Mouse (Mus musculus): ENCODE measurements around the gene Lzts2. TPM values are rescaled to one million over a fixed set of nuclear protein-coding genes. Genes with fewer than 3 reads are reported as not detected.

Lzts2 gene
- polyA plus RNA-seq, 1 experiment from 2014 or later, result 69.5 TPM

DNA sequence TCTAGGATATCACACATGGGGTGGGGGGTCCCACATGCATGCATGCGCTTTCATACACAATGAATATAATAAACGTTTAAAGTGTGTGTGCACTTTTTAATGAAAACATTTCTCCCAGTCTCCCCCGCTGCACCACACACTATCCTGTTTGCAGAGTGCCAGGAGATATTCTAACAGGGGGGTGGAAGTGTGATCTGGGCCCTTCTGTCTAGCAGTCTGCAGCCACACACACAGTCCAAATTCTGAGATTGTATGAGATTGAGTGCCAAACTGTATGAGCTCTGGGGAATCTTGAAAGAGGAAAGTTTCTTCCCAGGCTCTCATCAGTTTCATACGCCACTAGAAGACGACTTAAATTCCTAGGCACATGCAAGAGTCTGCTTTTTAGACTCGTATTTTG lies 26.4 kb upstream of the Lzts2 start:
- Histone ChIP-seq H3K27ac (replicated peaks) (no peak overlapping the region), H3K36me3 (peaks cover 3% of the 10 kb centered on the region), H3K4me2 (replicated peaks) (no peak overlapping the region), H3K9me3 (no peaks in the 10 kb centered on the region), H3K4me1 (peaks cover 31% of the 10 kb centered on the region), H3K9ac (replicated peaks) (no peak overlapping the region), H3K4me3 (no peak overlapping the region), H3K27me3 (peaks cover 23% of the 10 kb centered on the region; the same call in 1 of the 2 replicates)
- no peak for ATAC-seq (ENCODE audit: low FRiP score, low read depth)
- WGBS, result 54% methylated on average over 6 of the region's 6 CpGs

DNA sequence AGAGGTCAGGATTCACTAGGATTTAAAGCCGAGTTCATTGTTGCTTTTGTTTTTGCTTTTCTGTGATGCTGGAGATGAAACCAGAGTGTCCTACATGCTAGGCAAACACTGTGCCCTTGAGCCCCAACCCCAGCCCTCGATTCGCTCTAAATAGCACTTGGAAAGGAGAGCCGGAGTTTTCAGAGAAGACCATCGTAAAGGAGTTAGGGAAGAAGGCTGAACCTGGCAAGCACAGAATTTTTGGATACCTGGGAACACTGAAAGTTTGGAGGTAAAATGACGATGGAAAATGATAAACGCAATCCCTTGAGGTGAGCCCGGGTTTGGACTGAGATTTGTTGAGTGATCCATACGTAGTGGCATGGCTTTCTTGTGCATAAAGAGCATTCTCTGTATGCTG lies 25.9 kb upstream of the Lzts2 start:
- no peak for ATAC-seq (ENCODE audit: low FRiP score, low read depth)
- WGBS, result 22% methylated on average over 9 of the region's 9 CpGs
- Histone ChIP-seq H3K4me3 (peak overlapping the region; percentile 70), H3K4me2 (replicated peaks) (peak overlapping the region; percentile 83), H3K27me3 (peaks cover 23% of the 10 kb centered on the region; the same call in 1 of the 2 replicates), H3K9me3 (no peaks in the 10 kb centered on the region), H3K9ac (replicated peaks) (peak overlapping the region; percentile 81), H3K4me1 (peaks cover 31% of the 10 kb centered on the region), H3K36me3 (peaks cover 7% of the 10 kb centered on the region), H3K27ac (replicated peaks) (peak overlapping the region; percentile 66)

DNA sequence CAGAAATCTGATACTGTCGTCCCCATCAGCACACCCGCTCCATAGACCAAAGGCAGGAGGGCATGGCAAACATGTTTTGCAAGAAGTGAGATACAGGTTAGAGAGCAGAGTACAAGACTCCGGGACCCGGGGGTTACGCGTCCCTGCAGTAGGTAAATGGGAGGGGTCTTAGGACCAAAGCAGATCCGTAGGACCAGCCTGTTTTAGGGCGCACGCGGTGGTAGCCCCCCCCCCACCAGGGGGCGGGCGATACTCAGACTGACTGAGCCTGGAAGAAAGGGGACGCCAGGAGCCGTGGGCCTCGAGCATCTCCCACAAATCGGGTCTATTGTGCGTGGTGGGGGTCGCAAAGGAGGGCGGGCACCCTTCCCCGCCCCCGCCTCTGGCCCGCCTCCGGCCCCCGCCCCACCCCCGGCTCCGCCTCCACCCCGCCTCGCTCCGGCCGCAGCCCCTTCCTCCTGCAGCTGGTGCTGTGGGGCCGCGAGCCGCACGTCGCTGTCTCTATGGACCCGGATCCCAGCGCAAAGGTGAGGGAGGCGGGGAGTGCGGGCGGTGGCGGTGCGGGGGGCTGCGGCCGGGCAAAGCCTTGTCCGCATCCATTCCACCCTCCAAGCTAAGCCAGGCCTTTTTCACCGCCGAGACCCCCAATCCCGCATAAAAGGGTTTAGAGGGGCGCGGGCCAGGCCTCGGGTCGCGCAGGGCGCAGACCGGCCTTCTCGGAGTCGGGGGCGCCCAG lies 25.2 kb upstream of the Lzts2 start, which contains the start of gene Sema4g:
Gene Sema4g, plus strand, starts transcription at position 271 of the 736 bp plus-strand sequence.
- peak within 1 kb of the TSS; percentile 66 for H3K27ac ChIP-seq (replicated peaks)
- H3K36me3 ChIP-seq, result peaks cover 12% of the 10 kb centered on the region
- H3K27me3 ChIP-seq, result peaks cover 23% of the 10 kb centered on the region; the same call in 1 of the 2 replicates
- no peaks in the 10 kb centered on the region for H3K9me3 ChIP-seq
- peaks cover 31% of the 10 kb centered on the region for H3K4me1 ChIP-seq
- under 1% methylated on average over 52 of the region's 58 CpGs for WGBS
- H3K9ac ChIP-seq (replicated peaks), result peak within 1 kb of the TSS; percentile 81
- H3K4me2 ChIP-seq (replicated peaks), result peak within 1 kb of the TSS; percentile 83
- peak within 1 kb of the TSS; percentile 70 for H3K4me3 ChIP-seq
- peak; percentile 85 for ATAC-seq (ENCODE audit: low FRiP score, low read depth)

DNA sequence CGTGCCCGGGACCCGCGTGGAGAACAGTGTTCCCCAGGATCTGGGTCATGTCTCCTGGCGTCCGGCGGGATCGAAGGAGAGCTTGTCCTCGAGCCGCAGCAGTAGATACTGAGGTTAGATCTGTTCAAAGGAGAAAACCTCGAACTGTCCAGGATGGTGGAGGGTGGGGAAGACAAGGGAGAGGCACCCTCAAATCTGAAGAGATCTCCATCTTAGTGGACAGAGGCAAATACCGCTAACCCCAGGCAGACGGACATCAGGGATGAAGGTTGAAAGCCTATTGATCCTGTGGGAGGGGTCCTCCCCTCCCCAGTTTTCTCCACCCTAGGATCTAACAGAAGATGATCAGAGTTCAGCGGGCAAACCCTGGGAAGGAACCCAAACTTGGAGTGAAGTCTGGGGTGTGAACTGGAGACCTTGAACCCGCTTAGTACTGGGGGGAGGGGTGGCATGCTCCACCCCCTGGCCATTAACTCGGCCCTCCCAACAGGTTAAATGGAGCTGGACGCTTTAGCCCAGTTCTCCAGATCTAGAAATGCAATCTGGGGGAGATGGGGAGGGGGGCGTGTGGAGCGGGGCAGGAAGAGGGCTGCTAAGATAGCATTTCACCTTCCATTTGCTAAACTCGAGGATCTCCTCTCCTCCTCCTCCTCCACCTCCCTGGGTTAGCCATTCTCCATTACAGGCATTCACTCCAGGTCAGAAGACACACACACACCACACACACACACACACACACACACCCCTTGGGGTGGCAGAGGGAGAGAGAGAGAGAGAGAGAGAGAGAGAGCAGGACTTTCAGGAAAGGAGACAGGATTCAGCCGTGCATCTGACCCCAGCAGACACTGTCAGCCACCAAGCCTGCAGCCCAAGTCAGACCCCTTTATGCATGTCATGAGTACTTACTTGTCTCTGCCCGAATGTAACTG lies 24.4 kb upstream of the Lzts2 start:
- peaks cover 12% of the 10 kb centered on the region for H3K36me3 ChIP-seq
- peak overlapping the region; percentile 83 for H3K4me2 ChIP-seq (replicated peaks)
- peak overlapping the region; percentile 66 for H3K27ac ChIP-seq (replicated peaks)
- H3K4me3 ChIP-seq, result peak overlapping the region; percentile 70
- no peaks in the 10 kb centered on the region for H3K9me3 ChIP-seq
- 5% methylated on average over 22 of the region's 22 CpGs for WGBS
- H3K27me3 ChIP-seq, result peaks cover 23% of the 10 kb centered on the region; the same call in 1 of the 2 replicates
- peak overlapping the region; percentile 81 for H3K9ac ChIP-seq (replicated peaks)
- H3K4me1 ChIP-seq, result peaks cover 31% of the 10 kb centered on the region
- peak; percentile 55; the same call in 1 of the 2 replicates for ATAC-seq (ENCODE audit: low FRiP score, low read depth)

DNA sequence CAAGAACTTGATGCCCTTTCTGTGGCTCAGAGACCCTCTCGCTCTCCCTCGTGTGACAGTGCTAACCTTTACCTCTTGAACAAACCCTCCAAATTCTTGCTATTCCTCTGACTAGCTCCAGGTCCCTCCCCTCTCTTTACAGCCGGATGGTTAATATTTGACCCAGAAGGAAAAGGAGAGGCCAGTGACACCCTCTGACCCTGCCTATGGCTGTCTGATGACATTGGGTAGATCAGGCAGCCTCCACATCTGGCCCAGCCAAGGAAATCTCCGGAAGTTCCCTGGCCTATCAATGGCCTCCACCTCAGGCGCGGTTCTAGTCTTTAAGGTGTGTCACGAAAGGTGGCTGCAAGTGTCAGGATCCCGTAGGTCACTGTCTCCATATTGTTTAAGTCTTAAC lies 23.2 kb upstream of the Lzts2 start:
- Histone ChIP-seq H3K36me3 (peaks cover 12% of the 10 kb centered on the region), H3K27me3 (peaks cover 20% of the 10 kb centered on the region; the same call in 1 of the 2 replicates), H3K4me3 (no peak overlapping the region), H3K4me1 (peaks cover 31% of the 10 kb centered on the region), H3K27ac (replicated peaks) (no peak overlapping the region), H3K9ac (replicated peaks) (0 out of 2 replicates have a peak overlapping the region, but pooled peaks have one; percentile 0), H3K4me2 (replicated peaks) (peak overlapping the region; percentile 83; the same call in 1 of the 2 replicates), H3K9me3 (no peaks in the 10 kb centered on the region)
- WGBS, result 88% methylated on average over 8 of the region's 8 CpGs
- ATAC-seq (ENCODE audit: low FRiP score, low read depth), result no peak

DNA sequence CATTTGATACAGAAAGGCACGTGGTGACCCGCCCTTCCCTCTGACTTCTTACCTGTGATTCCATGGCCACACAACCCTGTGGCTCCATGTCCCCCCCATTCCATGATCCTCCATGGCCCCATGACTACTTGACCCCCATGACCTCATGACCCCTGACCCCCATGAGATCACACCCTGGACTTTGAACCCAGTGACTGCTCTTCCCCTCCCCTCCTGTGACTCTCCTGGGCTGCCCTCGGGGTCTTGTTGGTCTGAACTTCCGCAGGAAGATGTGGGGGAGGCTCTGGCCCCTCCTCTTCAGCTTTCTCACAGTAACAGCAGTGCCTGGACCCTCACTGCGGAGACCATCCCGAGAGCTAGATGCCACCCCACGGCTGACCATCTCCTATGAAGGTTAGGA lies 22.0 kb upstream of the Lzts2 start:
- no peak overlapping the region for H3K4me2 ChIP-seq (replicated peaks)
- peaks cover 31% of the 10 kb centered on the region for H3K4me1 ChIP-seq
- 68% methylated on average over 7 of the region's 7 CpGs for WGBS
- H3K4me3 ChIP-seq, result no peak overlapping the region
- no peak for ATAC-seq (ENCODE audit: low FRiP score, low read depth)
- H3K9ac ChIP-seq (replicated peaks), result no peak overlapping the region
- no peaks in the 10 kb centered on the region for H3K9me3 ChIP-seq
- H3K36me3 ChIP-seq, result peaks cover 22% of the 10 kb centered on the region
- no peak overlapping the region for H3K27ac ChIP-seq (replicated peaks)
- H3K27me3 ChIP-seq, result peaks cover 11% of the 10 kb centered on the region; the same call in 1 of the 2 replicates

DNA sequence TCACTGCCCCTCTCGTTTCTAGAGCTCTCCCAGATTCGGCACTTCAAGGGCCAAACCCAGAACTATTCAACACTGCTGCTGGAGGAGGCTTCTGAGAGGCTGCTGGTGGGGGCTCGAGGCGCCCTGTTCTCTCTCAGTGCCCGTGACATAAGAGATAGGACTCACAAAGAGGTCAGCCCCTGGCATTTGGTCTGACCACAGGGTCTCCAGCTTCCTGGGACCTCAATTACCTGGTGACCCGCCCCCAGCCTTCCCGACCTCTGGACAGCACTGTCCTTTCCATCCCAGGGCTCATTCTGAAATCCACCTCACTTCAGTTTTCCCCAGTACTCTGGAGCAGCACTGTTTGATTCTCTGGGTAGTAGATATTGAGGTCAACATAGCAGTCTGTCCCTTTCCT lies 21.5 kb upstream of the Lzts2 start:
- 68% methylated on average over 7 of the region's 7 CpGs for WGBS
- Histone ChIP-seq H3K4me2 (replicated peaks) (no peak overlapping the region), H3K27me3 (peaks cover 7% of the 10 kb centered on the region; the same call in 1 of the 2 replicates), H3K4me3 (no peak overlapping the region), H3K9ac (replicated peaks) (no peak overlapping the region), H3K9me3 (no peaks in the 10 kb centered on the region), H3K4me1 (peaks cover 31% of the 10 kb centered on the region), H3K36me3 (peaks cover 26% of the 10 kb centered on the region), H3K27ac (replicated peaks) (no peak overlapping the region)
- no peak for ATAC-seq (ENCODE audit: low FRiP score, low read depth)

DNA sequence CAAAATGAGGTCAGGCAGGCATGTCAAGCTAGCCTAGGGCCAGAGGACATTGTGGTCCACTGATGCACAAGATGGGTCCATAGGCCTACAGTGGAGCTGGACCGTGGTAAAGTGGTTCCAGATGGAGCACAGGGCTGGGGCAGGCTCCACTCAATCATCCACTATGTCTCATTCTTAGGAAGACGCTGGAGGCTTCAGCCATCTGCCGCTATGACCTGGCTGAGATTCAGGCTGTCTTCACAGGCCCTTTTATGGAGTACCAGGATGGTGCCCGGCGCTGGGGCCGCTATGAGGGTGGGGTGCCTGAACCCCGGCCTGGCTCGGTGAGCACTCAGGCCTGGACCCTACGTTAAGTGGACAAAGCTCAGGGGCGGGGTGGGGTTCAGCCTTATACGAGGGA lies 16.4 kb upstream of the Lzts2 start:
- no peaks in the 10 kb centered on the region for H3K27me3 ChIP-seq
- H3K9me3 ChIP-seq, result no peaks in the 10 kb centered on the region
- H3K4me3 ChIP-seq, result no peak overlapping the region
- WGBS, result 87% methylated on average over 11 of the region's 11 CpGs
- H3K36me3 ChIP-seq, result peaks cover 71% of the 10 kb centered on the region
- no peaks in the 10 kb centered on the region for H3K4me1 ChIP-seq
- no peak overlapping the region for H3K4me2 ChIP-seq (replicated peaks)
- H3K27ac ChIP-seq (replicated peaks), result no peak overlapping the region
- ATAC-seq (ENCODE audit: low FRiP score, low read depth), result no peak
- no peak overlapping the region for H3K9ac ChIP-seq (replicated peaks)

DNA sequence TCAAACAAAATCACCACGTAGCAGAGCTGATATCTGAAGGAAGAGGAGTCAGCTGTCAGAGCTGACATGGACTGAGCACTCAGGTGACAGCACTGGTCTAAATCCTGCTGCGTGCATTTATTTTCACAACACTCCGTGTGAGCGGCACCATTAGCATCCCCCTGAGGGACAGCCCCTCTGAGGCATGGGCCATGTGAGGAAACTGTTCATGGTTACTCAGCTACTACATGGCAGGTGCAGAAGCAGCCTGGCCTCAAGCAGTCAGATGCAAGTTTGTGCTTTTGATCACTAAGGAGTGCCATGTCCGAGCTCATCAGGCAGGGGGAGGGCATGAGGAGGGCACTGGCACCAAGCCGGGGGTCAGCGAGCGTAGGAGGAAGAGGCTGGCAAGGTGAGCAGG lies 14.6 kb upstream of the Lzts2 start:
- 89% methylated on average over 8 of the region's 8 CpGs for WGBS
- H3K4me1 ChIP-seq, result no peaks in the 10 kb centered on the region; the same call in 1 of the 2 replicates
- H3K36me3 ChIP-seq, result peaks cover 79% of the 10 kb centered on the region
- no peaks in the 10 kb centered on the region for H3K27me3 ChIP-seq
- no peaks in the 10 kb centered on the region for H3K9me3 ChIP-seq
- H3K4me2 ChIP-seq (replicated peaks), result no peak overlapping the region
- ATAC-seq (ENCODE audit: low FRiP score, low read depth), result no peak
- H3K27ac ChIP-seq (replicated peaks), result no peak overlapping the region
- H3K4me3 ChIP-seq, result no peak overlapping the region
- H3K9ac ChIP-seq (replicated peaks), result no peak overlapping the region

DNA sequence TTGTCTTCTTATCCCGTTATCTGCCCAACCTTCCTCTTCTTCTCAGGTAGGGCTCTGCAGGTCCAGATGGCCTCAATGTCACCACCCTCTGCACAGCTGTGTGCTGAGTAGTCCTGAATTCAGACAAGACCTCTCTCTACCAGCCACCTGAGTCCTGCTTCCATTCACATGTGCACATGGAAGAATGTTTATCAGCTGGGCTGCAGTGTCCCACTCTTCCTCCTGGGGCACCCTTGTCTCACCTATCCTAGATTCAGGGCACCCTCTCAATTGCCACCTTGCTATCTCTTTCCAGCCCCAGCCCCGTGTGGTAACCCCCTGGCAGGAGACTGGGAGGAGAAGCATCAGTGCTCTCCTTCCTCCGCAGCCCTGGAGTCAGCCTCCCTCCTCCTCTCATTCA lies 11.9 kb upstream of the Lzts2 start:
- H3K4me2 ChIP-seq (replicated peaks), result no peak overlapping the region
- H3K9ac ChIP-seq (replicated peaks), result no peak overlapping the region
- no peak overlapping the region for H3K27ac ChIP-seq (replicated peaks)
- 64% methylated on average over 3 of the region's 3 CpGs for WGBS
- H3K4me1 ChIP-seq, result peaks cover 17% of the 10 kb centered on the region
- no peaks in the 10 kb centered on the region for H3K27me3 ChIP-seq
- peaks cover 69% of the 10 kb centered on the region for H3K36me3 ChIP-seq
- no peaks in the 10 kb centered on the region for H3K9me3 ChIP-seq
- ATAC-seq (ENCODE audit: low FRiP score, low read depth), result no peak
- H3K4me3 ChIP-seq, result no peak overlapping the region

DNA sequence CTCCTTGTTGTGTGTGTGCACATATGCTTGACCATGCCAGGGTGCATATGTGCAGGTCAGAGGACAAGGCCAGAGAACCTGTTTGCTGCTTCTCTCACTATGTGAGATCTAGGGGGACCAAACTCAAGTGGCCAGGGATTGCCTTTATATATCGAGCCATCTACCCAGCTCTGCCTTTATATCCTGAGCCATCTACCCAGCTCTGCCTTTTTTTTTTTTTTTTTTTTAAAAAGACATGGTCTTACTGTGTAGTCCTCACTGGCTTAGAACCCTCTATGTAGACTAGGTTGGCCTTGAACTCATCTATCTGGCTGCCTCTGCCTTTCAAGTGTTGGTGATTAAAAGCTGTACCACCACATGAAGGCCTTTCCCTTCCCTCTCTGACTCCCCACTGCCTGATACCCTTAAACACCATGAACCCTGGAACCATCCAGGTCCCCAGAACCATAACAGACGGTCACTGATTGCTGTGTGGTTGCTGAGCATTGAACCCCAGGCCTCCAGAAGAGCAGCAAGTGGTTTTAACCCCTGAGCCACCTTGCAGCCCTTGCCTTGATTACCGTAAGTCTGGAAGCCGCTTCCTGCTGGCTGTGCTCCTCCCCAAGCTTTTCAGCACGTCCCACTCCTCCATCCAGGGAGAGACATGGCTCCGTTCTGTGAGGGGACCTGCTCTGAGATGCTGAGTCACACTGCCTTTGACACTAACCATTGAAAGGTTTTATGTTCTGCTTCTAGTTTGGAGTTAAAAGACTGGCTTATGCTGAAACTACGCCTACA lies 10.3 kb upstream of the Lzts2 start:
- Histone ChIP-seq H3K27ac (replicated peaks) (no peak overlapping the region), H3K4me2 (replicated peaks) (no peak overlapping the region), H3K9ac (replicated peaks) (no peak overlapping the region), H3K4me3 (no peak overlapping the region), H3K9me3 (no peaks in the 10 kb centered on the region), H3K36me3 (peaks cover 60% of the 10 kb centered on the region), H3K4me1 (peaks cover 22% of the 10 kb centered on the region), H3K27me3 (no peaks in the 10 kb centered on the region)
- ATAC-seq (ENCODE audit: low FRiP score, low read depth), result no peak
- 86% methylated on average over 7 of the region's 7 CpGs for WGBS
